Mouse (Mus musculus): Measurements from ENCODE around the gene 2310022A10Rik. TPM values are rescaled to one million over a fixed set of nuclear protein-coding genes. Genes with fewer than 3 reads are reported as not detected.

Gene 2310022A10Rik
- total RNA-seq (2021), result 10 to 100 TPM; 25.5 to 25.6 TPM
- long read RNA-seq, experiment 1, transcript 2310022A10Rik-205 (11 exons, 1,989 nt), result minor isoform, 15 of 43 reads
- long read RNA-seq, experiment 1, transcript 2310022A10Rik-201 (10 exons, 2,701 nt), result major isoform, 16 of 43 reads
- long read RNA-seq, experiment 1, partial matches to known transcripts, result 6 of 43 reads
- long read RNA-seq, experiment 1, other reads (novel, unspliced or antisense), result 6 of 43 reads
- long read RNA-seq, experiment 2, transcript 2310022A10Rik-205 (11 exons, 1,989 nt), result major isoform, 16 of 46 reads
- long read RNA-seq, experiment 2, transcript 2310022A10Rik-201 (10 exons, 2,701 nt), result minor isoform, 15 of 46 reads
- long read RNA-seq, experiment 2, partial matches to known transcripts, result 0 of 46 reads
- long read RNA-seq, experiment 2, other reads (novel, unspliced or antisense), result 15 of 46 reads

DNA sequence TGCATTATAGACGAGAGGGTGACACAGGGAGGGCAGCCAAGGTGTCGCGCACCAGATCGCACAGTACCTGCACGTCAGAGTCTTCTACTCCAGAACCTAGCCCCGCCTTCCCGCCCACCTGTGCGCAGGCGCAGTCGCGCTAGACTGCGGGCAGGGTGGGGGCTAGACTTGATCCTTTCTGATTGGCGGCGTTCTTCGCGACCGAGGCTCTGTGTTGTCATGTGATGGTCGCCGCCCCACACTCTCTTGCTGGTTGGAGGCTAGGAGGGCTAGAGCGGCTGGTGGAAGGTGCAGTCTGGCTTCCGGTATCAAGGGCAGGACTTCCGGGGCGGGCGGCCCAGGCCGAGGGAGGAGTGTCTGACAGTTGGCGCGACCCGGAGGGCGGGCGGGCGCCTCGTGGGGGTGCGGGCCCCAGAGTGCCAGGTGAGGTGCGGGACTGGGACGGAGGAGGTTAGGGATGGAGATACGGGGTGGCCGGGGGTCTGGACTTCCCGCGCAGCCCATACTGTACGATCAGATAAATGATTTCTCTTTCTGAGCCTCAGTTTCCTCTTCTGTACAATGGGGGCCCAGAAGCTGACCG, at the start of gene 2310022A10Rik, which contains the start of gene Pld3:
2310022A10Rik (plus strand) TSS at position 303 of the 583 bp plus-strand sequence.
Pld3 (minus strand) TSS at position 288 of the 583 bp plus-strand sequence.
- H3K27ac ChIP-seq, result peak within 1 kb of the TSS; percentile 90
- peak; percentile 97 to 99 for DNase-seq (ENCODE audit: low spot score in 2 of 2)
- H3K4me3 ChIP-seq, result peak within 1 kb of the TSS; percentile 79
- no peak for TF ChIP-seq CTCF (conservative IDR thresholded peaks at IDR 0.05)

- Histone ChIP-seq H3K4me3 (no peak overlapping the region), H3K27ac (no peak overlapping the region)
- TF ChIP-seq CTCF (conservative IDR thresholded peaks at IDR 0.05), result no peak
- no peak for DNase-seq (ENCODE audit: low spot score in 2 of 2)
Observed at GRCm38 (mm10) chr7:27506765-27507370, 46.2 kb upstream of the 2310022A10Rik start.

GRCm38 (mm10) chr7:27507711-27508647, 45.1 kb upstream of the 2310022A10Rik start:
- TF ChIP-seq CTCF (conservative IDR thresholded peaks at IDR 0.05), result peak; percentile 49; the same call in 1 of the 2 replicates
- H3K4me3 ChIP-seq, result peak overlapping the region; percentile 63
- H3K27ac ChIP-seq, result peak overlapping the region; percentile 84
- DNase-seq (ENCODE audit: low spot score in 2 of 2), result peak; percentile 87 to 91

GRCm38 (mm10) chr7:27508648-27509005, 44.4 kb upstream of the 2310022A10Rik start:
- peak overlapping the region; percentile 63 for H3K4me3 ChIP-seq
- TF ChIP-seq CTCF (conservative IDR thresholded peaks at IDR 0.05), result peak; percentile 85
- H3K27ac ChIP-seq, result peak overlapping the region; percentile 84; the same call in 1 of the 2 replicates
- no peak for DNase-seq (ENCODE audit: low spot score in 2 of 2)

GRCm38 (mm10) chr7:27510809-27511208, 42.2 kb upstream of the 2310022A10Rik start:
- no peak for DNase-seq (ENCODE audit: low spot score in 2 of 2)
- TF ChIP-seq CTCF (conservative IDR thresholded peaks at IDR 0.05), result no peak
- H3K27ac ChIP-seq, result no peak overlapping the region
- no peak overlapping the region for H3K4me3 ChIP-seq

DNA sequence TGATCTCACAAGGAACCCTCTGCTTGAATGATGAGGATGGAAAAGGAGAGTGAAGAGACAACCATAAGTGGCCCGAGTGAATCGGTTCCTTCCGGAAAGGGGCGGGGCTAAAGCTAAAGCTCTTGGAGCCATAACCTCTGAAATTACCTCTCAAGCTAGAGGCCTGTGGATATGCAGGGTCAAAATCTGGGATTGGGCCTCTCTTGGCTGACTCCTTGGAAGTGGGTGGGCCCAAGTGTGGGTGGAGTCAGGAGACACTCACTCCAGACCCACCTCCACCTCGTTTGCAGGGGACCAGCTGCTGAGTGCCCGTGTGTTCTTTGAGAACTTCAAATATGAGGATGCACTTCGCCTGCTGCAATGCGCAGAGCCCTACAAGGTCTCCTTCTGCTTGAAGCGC, 38.1 kb upstream of the 2310022A10Rik start:
- Histone ChIP-seq H3K4me3 (no peak overlapping the region), H3K27ac (no peak overlapping the region)
- DNase-seq (ENCODE audit: low spot score in 2 of 2), result no peak
- no peak for TF ChIP-seq CTCF (conservative IDR thresholded peaks at IDR 0.05)

GRCm38 (mm10) chr7:27518314-27518713, 34.7 kb upstream of the 2310022A10Rik start:
- DNase-seq (ENCODE audit: low spot score in 2 of 2), result no peak
- H3K27ac ChIP-seq, result no peak overlapping the region
- no peak for TF ChIP-seq CTCF (conservative IDR thresholded peaks at IDR 0.05)
- no peak overlapping the region for H3K4me3 ChIP-seq

DNA sequence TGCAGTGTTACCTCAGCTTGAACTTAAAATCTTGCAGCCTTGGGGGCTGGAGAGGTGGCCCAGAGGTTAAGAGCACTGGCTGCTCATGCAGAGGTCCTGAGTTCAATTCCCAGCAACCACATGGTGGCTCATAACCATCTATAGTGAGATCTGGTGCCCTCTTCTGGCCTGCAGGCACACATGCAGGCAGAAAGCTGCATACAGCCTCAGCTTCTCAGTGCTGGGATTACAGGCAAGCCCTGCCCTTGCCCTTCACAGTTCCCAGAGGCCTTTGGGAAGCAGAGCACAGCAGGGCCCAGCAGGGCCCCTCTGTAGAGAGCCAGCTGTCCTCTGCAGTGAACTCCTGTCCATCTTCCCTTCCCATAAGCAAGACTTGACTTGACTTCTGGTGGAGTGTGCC, 32.9 kb upstream of the 2310022A10Rik start:
- peak; percentile 58 for TF ChIP-seq CTCF (conservative IDR thresholded peaks at IDR 0.05)
- Histone ChIP-seq H3K27ac (no peak overlapping the region), H3K4me3 (no peak overlapping the region)
- DNase-seq (ENCODE audit: low spot score in 2 of 2), result no peak

- DNase-seq (ENCODE audit: low spot score in 2 of 2), result no peak
- H3K27ac ChIP-seq, result no peak overlapping the region
- H3K4me3 ChIP-seq, result no peak overlapping the region
- TF ChIP-seq CTCF (conservative IDR thresholded peaks at IDR 0.05), result no peak
Observed at GRCm38 (mm10) chr7:27520599-27520998, 32.4 kb upstream of the 2310022A10Rik start.

- no peak for TF ChIP-seq CTCF (conservative IDR thresholded peaks at IDR 0.05)
Observed at GRCm38 (mm10) chr7:27522967-27523366, 30.1 kb upstream of the 2310022A10Rik start, which contains the start of gene Hipk4. Hipk4 (plus strand) TSS chr7:27523267.

DNA sequence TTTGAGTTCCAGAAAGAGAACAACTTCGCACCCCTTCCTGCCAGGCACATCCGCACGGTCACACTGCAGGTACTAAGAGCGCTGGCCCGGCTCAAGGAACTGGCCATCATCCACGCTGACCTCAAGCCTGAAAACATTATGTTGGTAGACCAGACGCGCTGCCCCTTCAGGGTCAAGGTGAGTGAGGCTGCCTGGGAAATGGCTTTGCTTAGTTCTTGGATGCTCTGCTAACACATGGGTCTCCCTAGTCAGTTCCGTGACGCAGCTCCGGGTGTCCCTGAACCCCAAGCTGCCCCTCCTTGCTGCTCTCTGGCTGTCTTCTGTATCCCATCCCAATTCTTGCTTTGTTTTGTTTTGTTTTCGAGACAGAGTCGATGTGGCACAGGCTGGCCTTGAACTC, 29.2 kb upstream of the 2310022A10Rik start:
- TF ChIP-seq CTCF (conservative IDR thresholded peaks at IDR 0.05), result no peak
- H3K27ac ChIP-seq, result no peak overlapping the region
- DNase-seq (ENCODE audit: low spot score in 2 of 2), result no peak
- no peak overlapping the region for H3K4me3 ChIP-seq

More at GRCm38 (mm10) chr7:27522967-27523366, 30.1 kb upstream of the 2310022A10Rik start, which contains the start of gene Hipk4:
- no peak within 1 kb of the TSS for H3K4me3 ChIP-seq
- no peak for DNase-seq (ENCODE audit: low spot score in 2 of 2)
- H3K27ac ChIP-seq, result no peak within 1 kb of the TSS
